Mouse (Mus musculus): ENCODE measurements around the gene Mdh2. TPM values are rescaled to one million over a fixed set of nuclear protein-coding genes. Genes with fewer than 3 reads are reported as not detected.

Mdh2 gene
- polyA plus RNA-seq, 1 experiment from 2014 or later: 984 TPM

DNA sequence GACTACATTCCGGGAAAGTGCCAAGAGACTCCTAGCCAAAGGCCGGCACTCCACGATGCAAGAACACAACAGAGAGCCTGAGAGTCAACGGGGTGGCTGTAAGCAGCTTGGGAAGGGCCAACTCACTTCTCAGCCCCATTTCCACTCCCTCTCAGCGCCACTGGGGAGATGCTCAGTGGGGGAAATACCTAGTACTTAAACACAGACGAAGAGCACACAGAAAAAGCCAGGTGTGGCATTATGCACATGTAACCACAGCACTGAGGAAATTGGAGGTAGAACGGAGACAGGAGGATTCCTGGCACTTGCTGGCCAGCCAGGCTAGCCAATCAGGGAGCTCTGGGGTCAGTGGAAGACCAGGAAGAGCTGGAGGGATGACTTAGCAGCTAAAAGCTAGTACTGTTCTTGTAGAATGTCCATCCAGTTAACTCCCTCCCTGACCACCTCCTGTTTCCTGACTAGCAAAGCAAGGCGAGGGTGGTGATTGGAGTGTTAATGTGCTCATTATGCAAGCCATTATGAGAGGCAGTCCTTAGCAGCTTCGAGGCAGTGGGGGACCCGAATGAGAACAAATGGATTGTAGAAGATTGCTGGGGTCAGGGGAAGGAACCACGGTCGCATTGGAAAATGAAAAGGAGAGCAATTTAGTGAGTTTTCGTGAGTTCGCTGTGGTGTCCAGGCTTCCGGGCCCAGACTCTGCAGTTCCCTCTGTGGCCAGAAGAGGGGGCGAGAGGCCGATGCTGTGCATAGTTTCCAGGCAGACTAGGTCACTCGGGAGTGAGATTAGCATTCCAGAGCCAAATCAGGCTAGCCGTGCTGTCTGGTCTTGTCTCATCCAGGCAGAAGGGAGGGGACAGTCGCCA lies 15.9 kb downstream of the Mdh2 start:
- Histone ChIP-seq H3K9ac (ENCODE audit: low read depth, low read length) (peak overlapping the region; percentile 58; the same call in 1 of the 2 replicates), H3K36me3 (ENCODE audit: control insufficient read depth, insufficient read depth, low read length) (peaks cover 20% of the 10 kb centered on the region), H3K9me3 (replicated peaks; ENCODE audit: control insufficient read depth, low read length) (no peaks in the 10 kb centered on the region), H3K27ac (ENCODE audit: low read depth, low read length) (peak overlapping the region; percentile 60), H3K4me2 (peak overlapping the region; percentile 66), H3K4me3 (ENCODE audit: low read depth, low read length) (peak overlapping the region; percentile 32), H3K27me3 (ENCODE audit: control insufficient read depth, insufficient read depth, low read length) (no peaks in the 10 kb centered on the region), H3K4me1 (ENCODE audit: control insufficient read depth, insufficient read depth, low read length) (peaks cover 4% of the 10 kb centered on the region)
- 8% methylated on average over 20 of the region's 20 CpGs for WGBS (ENCODE audit: insufficient replicate concordance)
- peak; percentile 77 for ATAC-seq (replicated peaks; ENCODE audit: insufficient number of reproducible peaks, low FRiP score, low TSS enrichment)

DNA sequence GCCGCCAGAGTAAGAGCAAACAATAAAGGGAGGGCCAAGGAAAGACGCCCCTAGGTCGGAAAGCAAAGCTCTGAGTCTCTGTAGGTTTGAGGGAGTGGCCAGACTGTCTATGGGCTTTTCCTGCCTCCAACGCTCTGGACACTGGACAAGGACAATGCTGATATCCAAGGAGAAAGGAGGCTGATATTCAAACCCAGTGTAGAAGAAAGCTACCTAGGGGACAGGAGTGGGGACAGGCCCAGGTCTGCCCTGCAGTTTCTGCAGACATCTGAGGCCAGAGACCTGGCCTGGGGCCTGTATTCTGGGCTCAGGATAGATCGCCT lies 16.5 kb downstream of the Mdh2 start:
- peak overlapping the region; percentile 66 for H3K4me2 ChIP-seq
- ATAC-seq (replicated peaks; ENCODE audit: insufficient number of reproducible peaks, low FRiP score, low TSS enrichment): no peak
- H3K9me3 ChIP-seq (replicated peaks; ENCODE audit: control insufficient read depth, low read length): no peaks in the 10 kb centered on the region
- H3K27me3 ChIP-seq (ENCODE audit: control insufficient read depth, insufficient read depth, low read length): no peaks in the 10 kb centered on the region
- H3K4me3 ChIP-seq (ENCODE audit: low read depth, low read length): peak overlapping the region; percentile 32
- H3K4me1 ChIP-seq (ENCODE audit: control insufficient read depth, insufficient read depth, low read length): peaks cover 4% of the 10 kb centered on the region
- 11% methylated on average over 5 of the region's 5 CpGs for WGBS (ENCODE audit: insufficient replicate concordance)
- peak overlapping the region; percentile 58; the same call in 1 of the 2 replicates for H3K9ac ChIP-seq (ENCODE audit: low read depth, low read length)
- peaks cover 14% of the 10 kb centered on the region for H3K36me3 ChIP-seq (ENCODE audit: control insufficient read depth, insufficient read depth, low read length)
- H3K27ac ChIP-seq (ENCODE audit: low read depth, low read length): peak overlapping the region; percentile 60

DNA sequence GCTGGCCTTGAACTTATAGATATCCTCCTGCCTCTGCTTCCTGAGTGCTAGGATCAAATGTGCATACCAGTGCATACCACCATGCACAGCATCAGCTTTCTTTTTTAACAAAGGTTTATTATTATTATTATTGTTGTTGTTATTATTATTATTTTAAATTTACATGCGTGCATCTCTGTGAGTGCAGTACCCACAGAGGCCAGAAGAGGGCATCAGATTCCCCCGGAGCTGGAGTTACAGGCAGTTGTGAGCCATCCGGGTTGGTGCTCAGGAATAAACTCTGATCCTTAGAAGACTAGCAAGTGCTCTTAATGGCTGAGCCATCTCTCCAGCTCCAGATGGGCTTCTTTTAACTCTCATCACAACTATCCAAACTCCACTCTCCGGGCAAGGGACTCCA lies 21.5 kb downstream of the Mdh2 start:
- H3K27me3 ChIP-seq (ENCODE audit: control insufficient read depth, insufficient read depth, low read length): no peaks in the 10 kb centered on the region; the same call in 1 of the 2 replicates
- no peak overlapping the region for H3K27ac ChIP-seq (ENCODE audit: low read depth, low read length)
- H3K9me3 ChIP-seq (replicated peaks; ENCODE audit: control insufficient read depth, low read length): no peaks in the 10 kb centered on the region
- H3K4me1 ChIP-seq (ENCODE audit: control insufficient read depth, insufficient read depth, low read length): peaks cover 8% of the 10 kb centered on the region
- H3K4me3 ChIP-seq (ENCODE audit: low read depth, low read length): no peak overlapping the region
- H3K9ac ChIP-seq (ENCODE audit: low read depth, low read length): no peak overlapping the region
- H3K36me3 ChIP-seq (ENCODE audit: control insufficient read depth, insufficient read depth, low read length): no peaks in the 10 kb centered on the region
- H3K4me2 ChIP-seq: no peak overlapping the region
- no peak for ATAC-seq (replicated peaks; ENCODE audit: insufficient number of reproducible peaks, low FRiP score, low TSS enrichment)
- WGBS (ENCODE audit: insufficient replicate concordance): 40% methylated on average over 4 of the region's 4 CpGs

DNA sequence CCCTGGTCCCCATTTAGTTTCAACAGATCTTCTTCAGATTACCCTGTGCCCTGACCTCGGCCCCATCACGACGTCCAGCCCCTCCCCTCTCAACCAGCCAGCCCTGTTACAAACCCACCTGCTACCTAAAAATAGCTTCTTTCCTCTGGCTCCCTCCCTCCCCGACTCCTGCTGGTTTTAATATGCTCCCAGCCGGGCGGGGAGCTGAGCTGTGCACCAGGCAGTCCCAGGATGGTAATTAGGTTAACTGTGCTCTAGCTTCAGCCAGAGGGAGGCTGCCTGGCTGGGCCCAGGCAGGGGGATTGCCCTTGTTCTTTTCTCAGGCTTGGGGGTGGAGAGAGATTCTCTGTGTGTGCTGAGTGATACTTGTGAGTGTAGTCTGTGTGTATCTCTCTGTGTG lies 22.6 kb downstream of the Mdh2 start:
- no peaks in the 10 kb centered on the region; the same call in 1 of the 2 replicates for H3K27me3 ChIP-seq (ENCODE audit: control insufficient read depth, insufficient read depth, low read length)
- H3K4me1 ChIP-seq (ENCODE audit: control insufficient read depth, insufficient read depth, low read length): peaks cover 4% of the 10 kb centered on the region
- H3K4me2 ChIP-seq: 0 out of 2 replicates have a peak overlapping the region, but pooled peaks have one; percentile 0
- no peak overlapping the region for H3K27ac ChIP-seq (ENCODE audit: low read depth, low read length)
- H3K4me3 ChIP-seq (ENCODE audit: low read depth, low read length): no peak overlapping the region
- ATAC-seq (replicated peaks; ENCODE audit: insufficient number of reproducible peaks, low FRiP score, low TSS enrichment): no peak
- 2% methylated on average over 6 of the region's 6 CpGs for WGBS (ENCODE audit: insufficient replicate concordance)
- H3K9me3 ChIP-seq (replicated peaks; ENCODE audit: control insufficient read depth, low read length): no peaks in the 10 kb centered on the region
- no peaks in the 10 kb centered on the region for H3K36me3 ChIP-seq (ENCODE audit: control insufficient read depth, insufficient read depth, low read length)
- no peak overlapping the region for H3K9ac ChIP-seq (ENCODE audit: low read depth, low read length)

DNA sequence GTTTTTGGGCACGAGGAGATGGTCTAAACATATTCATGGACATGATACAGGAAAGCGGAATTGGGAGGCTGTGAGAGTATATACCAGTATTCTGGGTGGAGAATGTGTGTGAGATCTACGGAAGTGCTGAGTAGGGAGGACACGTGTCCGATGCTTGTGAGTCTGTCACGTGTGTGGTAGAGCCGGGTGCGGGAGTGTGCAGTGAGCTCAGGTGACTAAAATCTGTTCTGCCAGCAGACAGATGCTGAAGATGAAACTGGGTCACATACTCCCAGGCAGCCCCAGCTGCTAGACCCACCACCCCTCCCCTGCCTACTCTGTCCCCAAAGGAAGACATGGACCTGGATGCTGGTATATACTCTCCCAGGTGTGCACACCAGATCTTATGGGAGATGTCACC lies 24.4 kb downstream of the Mdh2 start:
- Histone ChIP-seq H3K27ac (ENCODE audit: low read depth, low read length) (no peak overlapping the region), H3K4me2 (no peak overlapping the region), H3K36me3 (ENCODE audit: control insufficient read depth, insufficient read depth, low read length) (no peaks in the 10 kb centered on the region), H3K4me1 (ENCODE audit: control insufficient read depth, insufficient read depth, low read length) (peaks cover 4% of the 10 kb centered on the region), H3K4me3 (ENCODE audit: low read depth, low read length) (no peak overlapping the region), H3K9me3 (replicated peaks; ENCODE audit: control insufficient read depth, low read length) (no peaks in the 10 kb centered on the region), H3K27me3 (ENCODE audit: control insufficient read depth, insufficient read depth, low read length) (no peaks in the 10 kb centered on the region; the same call in 1 of the 2 replicates), H3K9ac (ENCODE audit: low read depth, low read length) (no peak overlapping the region)
- WGBS (ENCODE audit: insufficient replicate concordance): 84% methylated on average over 8 of the region's 8 CpGs
- ATAC-seq (replicated peaks; ENCODE audit: insufficient number of reproducible peaks, low FRiP score, low TSS enrichment): no peak

DNA sequence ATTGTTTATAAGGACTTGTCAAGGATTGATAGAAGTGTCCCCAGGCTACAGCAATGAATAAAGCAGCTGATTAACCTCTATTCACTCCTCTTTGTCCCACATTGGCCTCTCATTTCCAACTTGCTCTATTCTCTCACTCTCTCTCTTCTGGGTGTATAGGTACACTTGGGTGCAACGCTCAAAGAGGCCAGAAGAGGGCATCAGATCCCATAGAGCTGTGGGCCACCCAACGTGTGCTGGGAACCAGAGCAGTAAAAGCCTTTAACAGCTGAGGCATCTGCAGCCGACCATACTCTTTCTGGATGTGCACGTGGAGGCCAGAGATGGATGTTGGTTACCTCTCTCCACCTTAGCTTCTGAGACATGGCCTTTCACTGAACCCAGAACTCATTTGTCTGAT lies 24.9 kb downstream of the Mdh2 start:
- Histone ChIP-seq H3K4me1 (ENCODE audit: control insufficient read depth, insufficient read depth, low read length) (peaks cover 4% of the 10 kb centered on the region), H3K4me3 (ENCODE audit: low read depth, low read length) (no peak overlapping the region), H3K27ac (ENCODE audit: low read depth, low read length) (no peak overlapping the region), H3K36me3 (ENCODE audit: control insufficient read depth, insufficient read depth, low read length) (no peaks in the 10 kb centered on the region), H3K4me2 (no peak overlapping the region), H3K9me3 (replicated peaks; ENCODE audit: control insufficient read depth, low read length) (no peaks in the 10 kb centered on the region), H3K9ac (ENCODE audit: low read depth, low read length) (no peak overlapping the region), H3K27me3 (ENCODE audit: control insufficient read depth, insufficient read depth, low read length) (no peaks in the 10 kb centered on the region; the same call in 1 of the 2 replicates)
- WGBS (ENCODE audit: insufficient replicate concordance): 53% methylated on average over 4 of the region's 4 CpGs
- ATAC-seq (replicated peaks; ENCODE audit: insufficient number of reproducible peaks, low FRiP score, low TSS enrichment): no peak

DNA sequence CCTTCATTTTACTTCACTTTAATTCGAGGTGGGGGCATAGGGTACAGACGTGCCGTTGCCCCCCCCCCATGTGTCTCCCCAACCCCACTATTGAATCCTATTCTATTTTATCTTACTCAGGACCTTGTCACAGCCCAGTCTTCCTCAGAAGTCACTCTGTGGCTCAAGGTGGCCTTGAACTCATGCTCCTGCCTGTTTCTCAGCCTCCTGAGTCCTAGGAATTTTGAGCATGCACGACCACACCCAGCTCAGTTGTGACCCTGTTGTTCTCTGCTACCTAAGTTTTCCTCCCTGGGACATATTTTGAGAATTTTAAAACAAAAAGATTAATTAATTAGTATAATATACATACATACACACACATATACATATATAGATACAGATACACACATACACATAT lies 25.4 kb downstream of the Mdh2 start:
- Histone ChIP-seq H3K9ac (ENCODE audit: low read depth, low read length) (no peak overlapping the region), H3K9me3 (replicated peaks; ENCODE audit: control insufficient read depth, low read length) (no peaks in the 10 kb centered on the region), H3K27me3 (ENCODE audit: control insufficient read depth, insufficient read depth, low read length) (no peaks in the 10 kb centered on the region; the same call in 1 of the 2 replicates), H3K27ac (ENCODE audit: low read depth, low read length) (no peak overlapping the region), H3K36me3 (ENCODE audit: control insufficient read depth, insufficient read depth, low read length) (no peaks in the 10 kb centered on the region), H3K4me3 (ENCODE audit: low read depth, low read length) (no peak overlapping the region), H3K4me1 (ENCODE audit: control insufficient read depth, insufficient read depth, low read length) (peaks cover 4% of the 10 kb centered on the region), H3K4me2 (no peak overlapping the region)
- WGBS (ENCODE audit: insufficient replicate concordance): 79% methylated on average over 4 of the region's 4 CpGs
- no peak for ATAC-seq (replicated peaks; ENCODE audit: insufficient number of reproducible peaks, low FRiP score, low TSS enrichment)

DNA sequence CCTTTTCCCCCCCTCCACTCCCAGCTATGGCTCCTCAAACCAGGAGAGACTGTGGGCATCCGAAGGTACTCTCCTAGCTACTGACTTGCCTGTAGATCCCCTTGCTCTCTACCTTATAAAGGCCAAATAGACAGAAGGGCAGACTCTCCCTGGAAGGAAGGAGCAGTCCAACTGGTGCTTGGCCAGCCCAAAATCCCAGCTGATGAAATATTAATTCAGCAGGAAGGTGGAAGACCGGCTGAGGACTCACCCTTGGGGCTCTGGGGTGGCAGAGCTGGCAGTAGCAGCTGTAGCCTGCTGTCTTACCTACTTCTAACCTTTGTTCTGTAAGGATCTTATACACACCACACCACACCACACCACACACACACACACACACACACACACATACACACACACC lies 26.5 kb downstream of the Mdh2 start:
- Histone ChIP-seq H3K9ac (ENCODE audit: low read depth, low read length) (no peak overlapping the region), H3K27me3 (ENCODE audit: control insufficient read depth, insufficient read depth, low read length) (no peaks in the 10 kb centered on the region; the same call in 1 of the 2 replicates), H3K4me3 (ENCODE audit: low read depth, low read length) (no peak overlapping the region), H3K4me1 (ENCODE audit: control insufficient read depth, insufficient read depth, low read length) (peaks cover 4% of the 10 kb centered on the region), H3K4me2 (no peak overlapping the region), H3K27ac (ENCODE audit: low read depth, low read length) (no peak overlapping the region), H3K36me3 (ENCODE audit: control insufficient read depth, insufficient read depth, low read length) (no peaks in the 10 kb centered on the region), H3K9me3 (replicated peaks; ENCODE audit: control insufficient read depth, low read length) (no peaks in the 10 kb centered on the region)
- no peak for ATAC-seq (replicated peaks; ENCODE audit: insufficient number of reproducible peaks, low FRiP score, low TSS enrichment)
- WGBS (ENCODE audit: insufficient replicate concordance): 61% methylated on average over 2 of the region's 2 CpGs
